13 mouse cellular contexts compared by ENCODE assay signal in the genomic region with DNA sequence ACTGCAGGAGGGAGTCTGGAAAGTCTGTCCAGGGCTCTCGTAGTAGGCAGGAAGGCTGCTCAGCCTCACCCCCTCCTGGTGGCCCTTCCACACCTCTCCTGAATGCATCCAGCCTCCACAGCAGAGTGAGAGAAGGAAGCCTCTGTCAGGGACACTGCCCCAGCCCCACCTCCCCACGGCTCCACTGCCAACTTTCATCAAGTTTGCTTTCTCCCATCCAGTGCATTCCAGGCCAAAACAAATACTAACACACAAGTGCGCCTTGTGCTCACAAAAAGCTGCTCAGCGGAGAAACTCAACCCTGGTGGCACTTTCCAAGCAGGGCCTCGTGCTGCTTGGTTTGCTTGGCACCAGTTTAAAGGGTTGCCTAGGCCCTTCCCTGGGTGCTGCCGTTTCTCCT. TPM values are rescaled to one million over a fixed set of nuclear protein-coding genes. Genes with fewer than 3 reads are reported as not detected.
DNase-seq lines count a peak whose midpoint lies in the region; ATAC-seq and TF ChIP-seq lines count a peak whose summit lies in the region.
"Had no signal": no experiment of that assay in that cellular context is flagged by ENCODE, and none has a peak within 500 bp of the region (broad histone marks: within the 10 kb centered on the region; RNA-seq: fewer than 3 reads in every experiment).

No protein-coding gene starts in this region.

- TF ChIP-seq CTCF in midbrain, postnatal 0 days (IDR thresholded peaks at IDR 0.05), result peak; percentile 43

- no peak overlapping the region for H3K4me3 ChIP-seq in heart, embryonic 14.5 days (ENCODE audit: control insufficient read depth in 1 of 2, insufficient read depth in 1 of 2, low read depth in 1 of 2, low read length in 2 of 2)
- no peak overlapping the region for H3K4me3 ChIP-seq in midbrain, embryonic 14.5 days (replicated peaks; ENCODE audit: low read depth, low read length)
- H3K4me3 ChIP-seq in midbrain, embryonic 11.5 days (ENCODE audit: low read depth, low read length), result no peak overlapping the region
- H3K4me3 ChIP-seq in midbrain, postnatal 0 days (ENCODE audit: low read depth, low read length), result no peak overlapping the region
- H3K4me3 ChIP-seq: gastrocnemius, adult 2 months had no signal

- no peaks in the 10 kb centered on the region for H3K4me1 ChIP-seq in heart, embryonic 14.5 days (ENCODE audit: control insufficient read depth in 2 of 2, insufficient read depth in 2 of 2, low read length in 2 of 2)
- H3K4me1 ChIP-seq in midbrain, embryonic 14.5 days (ENCODE audit: control insufficient read depth, insufficient read depth, low read length), result no peaks in the 10 kb centered on the region
- no peaks in the 10 kb centered on the region for H3K4me1 ChIP-seq in midbrain, embryonic 11.5 days (ENCODE audit: control insufficient read depth, insufficient read depth, low read length)
- no peaks in the 10 kb centered on the region for H3K4me1 ChIP-seq in midbrain, postnatal 0 days (ENCODE audit: insufficient read depth, low read length)

- H3K27ac ChIP-seq in heart, embryonic 14.5 days (replicated peaks in 1 of 2; ENCODE audit: control insufficient read depth in 1 of 2, insufficient read depth in 1 of 2, low read depth in 2 of 2, low read length in 2 of 2), result no peak overlapping the region
- H3K27ac ChIP-seq in midbrain, embryonic 14.5 days (replicated peaks; ENCODE audit: low read depth, low read length), result no peak overlapping the region
- no peak overlapping the region for H3K27ac ChIP-seq in midbrain, embryonic 11.5 days (ENCODE audit: low read depth, low read length)
- no peak overlapping the region for H3K27ac ChIP-seq in midbrain, postnatal 0 days (ENCODE audit: low read depth, low read length)
- H3K27ac ChIP-seq: gastrocnemius, adult 2 months; macrophage had no signal

- no peak for DNase-seq in heart, adult 8-10 months (ENCODE audit: low spot score)
- DNase-seq in midbrain, embryonic 14.5 days, result peak; percentile 42
- no peak for DNase-seq in midbrain, embryonic 11.5 days (ENCODE audit: low spot score, missing footprints)
- peak; percentile 36 to 75 for DNase-seq in layer of hippocampus, postnatal 14 days (ENCODE audit: low spot score in 2 of 2)
- peak; percentile 71 for DNase-seq in midbrain, postnatal 0 days (ENCODE audit: low spot score)
- DNase-seq in gastrocnemius, adult 8-10 months (ENCODE audit: low spot score in 2 of 2), result no peak
- DNase-seq: cerebellum, adult 9-11 months; gastrocnemius, adult 2 months; kidney, adult 2 months; thymus, adult 2 months had no signal

- ATAC-seq in heart, embryonic 14.5 days (ENCODE audit: insufficient number of reproducible peaks, insufficient read depth, low FRiP score, low read depth), result peak; percentile 54
- peak; percentile 50; the same call in 1 of the 2 replicates for ATAC-seq in midbrain, embryonic 14.5 days (ENCODE audit: low FRiP score, low TSS enrichment)
- no peak for ATAC-seq in midbrain, embryonic 11.5 days (ENCODE audit: low FRiP score)
- ATAC-seq in midbrain, postnatal 0 days (ENCODE audit: low FRiP score), result peak; percentile 82
- ATAC-seq in granulocyte monocyte progenitor cell, adult 5-6 weeks (replicated peaks; ENCODE audit: poor library complexity, severe bottlenecking), result no peak

- H3K4me2 ChIP-seq in heart, embryonic 14.5 days (ENCODE audit: low read length), result no peak overlapping the region
- H3K4me2 ChIP-seq in midbrain, embryonic 14.5 days (ENCODE audit: low read length), result no peak overlapping the region
- no peak overlapping the region for H3K4me2 ChIP-seq in midbrain, embryonic 11.5 days
- no peak overlapping the region for H3K4me2 ChIP-seq in midbrain, postnatal 0 days (ENCODE audit: low read depth, low read length, poor library complexity, severe bottlenecking)

- no peaks in the 10 kb centered on the region for H3K27me3 ChIP-seq in heart, embryonic 14.5 days (ENCODE audit: control insufficient read depth, insufficient read depth, low read length)
- H3K27me3 ChIP-seq in midbrain, embryonic 14.5 days (ENCODE audit: control insufficient read depth, insufficient read depth, low read length), result no peaks in the 10 kb centered on the region
- no peaks in the 10 kb centered on the region for H3K27me3 ChIP-seq in midbrain, embryonic 11.5 days (ENCODE audit: control insufficient read depth, insufficient read depth, low read length)
- H3K27me3 ChIP-seq in midbrain, postnatal 0 days (ENCODE audit: insufficient read depth, low read length), result no peaks in the 10 kb centered on the region

- H3K36me3 ChIP-seq in heart, embryonic 14.5 days (ENCODE audit: control insufficient read depth, insufficient read depth, low read length), result no peaks in the 10 kb centered on the region
- peaks cover 4% of the 10 kb centered on the region; the same call in 1 of the 2 replicates for H3K36me3 ChIP-seq in midbrain, embryonic 14.5 days (ENCODE audit: control insufficient read depth, insufficient read depth, low read length)
- peaks cover 2% of the 10 kb centered on the region; the same call in 1 of the 2 replicates for H3K36me3 ChIP-seq in midbrain, embryonic 11.5 days (ENCODE audit: control insufficient read depth, insufficient read depth, low read length)
- H3K36me3 ChIP-seq in midbrain, postnatal 0 days (ENCODE audit: insufficient read depth, low read length), result 0 out of 2 replicates have a peak, but pooled peaks cover 4% of the 10 kb centered on the region

- H3K9ac ChIP-seq in heart, embryonic 14.5 days (ENCODE audit: low read length), result no peak overlapping the region
- no peak overlapping the region for H3K9ac ChIP-seq in midbrain, embryonic 14.5 days (replicated peaks; ENCODE audit: low read length)
- H3K9ac ChIP-seq in midbrain, embryonic 11.5 days (ENCODE audit: low read length), result no peak overlapping the region
- no peak overlapping the region for H3K9ac ChIP-seq in midbrain, postnatal 0 days (replicated peaks; ENCODE audit: low read length, poor library complexity, severe bottlenecking)

- whole genome bisulfite sequencing in heart, embryonic 14.5 days, result 62% methylated on average over 6 of the region's 6 CpGs
- 65% methylated on average over 6 of the region's 6 CpGs for WGBS in midbrain, embryonic 14.5 days
- WGBS in midbrain, embryonic 11.5 days, result 71% methylated on average over 6 of the region's 6 CpGs
- 70% methylated on average over 6 of the region's 6 CpGs for WGBS in midbrain, postnatal 0 days

- no peaks in the 10 kb centered on the region for H3K9me3 ChIP-seq in heart, embryonic 14.5 days (ENCODE audit: control insufficient read depth, low read length)
- no peaks in the 10 kb centered on the region for H3K9me3 ChIP-seq in midbrain, embryonic 14.5 days (ENCODE audit: control insufficient read depth, low read length)
- H3K9me3 ChIP-seq in midbrain, embryonic 11.5 days (ENCODE audit: control insufficient read depth, low read length), result no peaks in the 10 kb centered on the region
- H3K9me3 ChIP-seq in midbrain, postnatal 0 days (ENCODE audit: low read length), result no peaks in the 10 kb centered on the region

RNA-seq across cellular contexts. Expression of gene Il17d, which starts 15.0 kb away (rescaled TPM):
- polyA plus RNA-seq in heart, embryonic 14.5 days (2014; fragmentation: Nextera tagmentation; extraction: Ambion mirVana), result 0.78 and 1.0 TPM in 2 replicates
- 1 to 10 TPM; 3.3 to 5.0 (median 3.8) TPM for total RNA-seq in heart, adult 8-10 months (2022)
- polyA plus RNA-seq in midbrain, embryonic 14.5 days (2014; fragmentation: Nextera tagmentation; extraction: Ambion mirVana), result 3.2 and 7.1 TPM in 2 replicates
- 1.5 and 1.7 TPM in 2 replicates for polyA plus RNA-seq in midbrain, embryonic 11.5 days (2014; fragmentation: Nextera tagmentation; extraction: Ambion mirVana)
- total RNA-seq in layer of hippocampus, postnatal 14 days (2021), result 1 to 10 TPM; 8.9 to 10.0 TPM
- total RNA-seq in midbrain, postnatal 0 days (2014; rRNA removed), result 40.7 and 48.2 TPM in 2 replicates
- polyA plus RNA-seq in midbrain, postnatal 0 days (2015; fragmentation: Nextera tagmentation; extraction: Ambion mirVana), result 7.0 and 8.3 TPM in 2 replicates
- total RNA-seq in gastrocnemius, adult 8-10 months (2022), result 1 to 10 TPM in 2 of 4 experiments, under 1 TPM in 2; 0.77 to 1.6 (median 1.1) TPM
- total RNA-seq in granulocyte monocyte progenitor cell, adult 5-6 weeks (2014; fragmentation: Nextera tagmentation), result not detected in 2 replicates
- total RNA-seq in granulocyte monocyte progenitor cell, adult 5-6 weeks (2017), result not detected in 2 replicates
- polyA plus RNA-seq: macrophage had no signal

Comparison
In these comparisons a context has a peak if more than half of its experiments do, and no peak if none do; other contexts are left out.
1. ATAC-seq: peak in heart, embryonic 14.5 days (single experiment), midbrain, embryonic 14.5 days (single experiment) and midbrain, postnatal 0 days (single experiment); none in midbrain, embryonic 11.5 days (single experiment) and granulocyte monocyte progenitor cell, adult 5-6 weeks (single experiment).
2. DNase-seq: peak in midbrain, embryonic 14.5 days (single experiment), layer of hippocampus, postnatal 14 days (2 of 2) and midbrain, postnatal 0 days (single experiment); none in heart, adult 8-10 months (single experiment), midbrain, embryonic 11.5 days (single experiment) and gastrocnemius, adult 8-10 months (0 of 2).